Mouse (Mus musculus): Measurements from ENCODE around the gene Tmem177. TPM values are rescaled to one million over a fixed set of nuclear protein-coding genes. Genes with fewer than 3 reads are reported as not detected.

The Tmem177 gene
- total and polyA plus RNA-seq, 2 experiments from 2014 or later = 4.2 to 10.8 TPM

GRCm38 (mm10) chr1:119868395-119869161 lies 44.4 kb downstream of the Tmem177 start:
- peak; percentile 7; the same call in 1 of the 2 replicates for ATAC-seq
- H3K9me3 ChIP-seq (ENCODE audit: low read length) = no peaks in the 10 kb centered on the region
- H3K27ac ChIP-seq = no peak overlapping the region; the same call in 1 of the 2 replicates
- no peak for TF ChIP-seq CTCF (IDR thresholded peaks at IDR 0.05; ENCODE audit: low read depth)
- no peak overlapping the region for H3K9ac ChIP-seq (replicated peaks; ENCODE audit: low read length)
- no peak overlapping the region for H3K4me3 ChIP-seq (ENCODE audit: low read length)
- peaks cover 3% of the 10 kb centered on the region; the same call in 1 of the 2 replicates for H3K4me1 ChIP-seq (ENCODE audit: insufficient read depth, low read length)
- H3K36me3 ChIP-seq (ENCODE audit: insufficient read depth, low read length) = no peaks in the 10 kb centered on the region
- no peaks in the 10 kb centered on the region for H3K27me3 ChIP-seq (ENCODE audit: insufficient read depth, low read length)
- DNase-seq (ENCODE audit: low spot score) = no peak
- 33% methylated on average over 13 of the region's 13 CpGs for WGBS
- no peak overlapping the region for H3K4me2 ChIP-seq (ENCODE audit: low read depth, low read length)

DNA sequence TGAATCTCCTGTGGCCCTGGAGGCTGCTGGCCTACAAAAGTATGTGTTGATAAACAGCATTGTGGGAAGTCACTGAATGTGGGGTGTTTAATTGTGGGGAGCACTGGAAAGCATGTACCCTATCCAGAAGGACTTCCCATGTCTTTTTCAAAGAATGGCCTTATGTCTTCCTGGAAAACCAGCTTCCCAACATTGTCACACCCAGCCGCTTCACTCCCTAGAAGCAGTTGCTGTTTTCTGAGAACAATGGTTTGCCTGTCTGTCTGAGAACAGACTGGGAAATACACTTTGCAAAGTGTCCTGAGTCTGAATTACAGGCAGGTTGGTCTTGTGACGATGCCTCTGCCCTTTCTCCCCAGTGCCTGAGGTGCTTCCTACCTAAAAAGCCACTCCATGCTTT lies 45.7 kb downstream of the Tmem177 start:
- 59% methylated on average over 2 of the region's 2 CpGs for WGBS
- H3K4me1 ChIP-seq (ENCODE audit: insufficient read depth, low read length) = peaks cover 3% of the 10 kb centered on the region; the same call in 1 of the 2 replicates
- no peak overlapping the region for H3K9ac ChIP-seq (replicated peaks; ENCODE audit: low read length)
- DNase-seq (ENCODE audit: low spot score) (no peak), ATAC-seq (no peak)
- H3K4me2 ChIP-seq (ENCODE audit: low read depth, low read length) = no peak overlapping the region
- H3K27ac ChIP-seq = no peak overlapping the region
- H3K27me3 ChIP-seq (ENCODE audit: insufficient read depth, low read length) = no peaks in the 10 kb centered on the region
- no peaks in the 10 kb centered on the region for H3K36me3 ChIP-seq (ENCODE audit: insufficient read depth, low read length)
- no peak for TF ChIP-seq CTCF (IDR thresholded peaks at IDR 0.05; ENCODE audit: low read depth)
- H3K4me3 ChIP-seq (ENCODE audit: low read length) = no peak overlapping the region
- H3K9me3 ChIP-seq (ENCODE audit: low read length) = no peaks in the 10 kb centered on the region

GRCm38 (mm10) chr1:119865311-119865710 lies 47.7 kb downstream of the Tmem177 start:
- Histone ChIP-seq H3K9me3 (ENCODE audit: low read length) (no peaks in the 10 kb centered on the region), H3K4me2 (ENCODE audit: low read depth, low read length) (no peak overlapping the region), H3K4me3 (ENCODE audit: low read length) (no peak overlapping the region), H3K27ac (no peak overlapping the region), H3K27me3 (ENCODE audit: insufficient read depth, low read length) (no peaks in the 10 kb centered on the region), H3K4me1 (ENCODE audit: insufficient read depth, low read length) (peaks cover 3% of the 10 kb centered on the region; the same call in 1 of the 2 replicates), H3K9ac (replicated peaks; ENCODE audit: low read length) (no peak overlapping the region), H3K36me3 (ENCODE audit: insufficient read depth, low read length) (no peaks in the 10 kb centered on the region)
- DNase-seq (ENCODE audit: low spot score) = no peak
- TF ChIP-seq CTCF (IDR thresholded peaks at IDR 0.05; ENCODE audit: low read depth) = no peak
- WGBS = 58% methylated on average over 6 of the region's 6 CpGs
- no peak for ATAC-seq

DNA sequence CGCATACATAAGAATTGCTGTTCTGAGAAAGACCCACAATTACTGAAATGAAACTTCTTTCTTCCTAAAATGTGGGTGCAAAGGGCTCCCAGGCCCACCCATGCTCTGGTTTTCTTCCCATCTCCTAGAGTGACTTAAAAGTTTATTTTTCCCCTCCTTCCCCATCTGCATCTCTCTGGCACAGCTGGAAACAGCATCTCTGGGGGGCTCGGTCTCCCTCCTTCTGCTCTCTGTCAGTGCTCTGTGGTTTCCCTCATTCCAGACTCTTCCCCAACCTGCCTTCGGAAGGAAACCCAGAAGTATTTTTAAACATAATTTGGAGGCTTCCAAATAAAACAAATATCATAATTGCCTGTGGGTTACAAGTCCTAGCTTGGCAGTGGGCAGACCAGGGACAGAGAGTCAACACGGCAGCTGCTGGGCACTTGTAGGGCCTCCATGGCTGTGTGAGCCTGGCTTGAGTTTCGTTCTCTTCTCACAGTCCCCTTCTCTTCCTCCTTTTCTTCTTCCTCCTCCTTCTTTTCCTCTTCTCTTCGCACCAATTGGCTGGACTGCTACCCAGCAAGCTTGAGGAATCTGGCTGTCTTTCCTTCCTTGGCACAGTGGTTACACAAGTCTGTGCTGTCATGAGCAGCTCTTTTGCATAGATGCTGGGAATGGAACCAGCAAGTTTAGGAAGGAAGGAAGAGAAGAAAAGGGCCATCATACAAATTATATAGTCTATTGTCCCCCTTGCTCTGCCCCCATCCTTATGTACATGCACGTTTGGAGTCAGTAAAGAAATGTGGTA lies 49.3 kb downstream of the Tmem177 start:
- H3K4me1 ChIP-seq (ENCODE audit: insufficient read depth, low read length) = peaks cover 1% of the 10 kb centered on the region; the same call in 1 of the 2 replicates
- WGBS = 56% methylated on average over 7 of the region's 7 CpGs
- no peaks in the 10 kb centered on the region for H3K27me3 ChIP-seq (ENCODE audit: insufficient read depth, low read length)
- ATAC-seq = no peak
- DNase-seq (ENCODE audit: low spot score) = no peak
- no peak overlapping the region for H3K4me3 ChIP-seq (ENCODE audit: low read length)
- H3K36me3 ChIP-seq (ENCODE audit: insufficient read depth, low read length) = no peaks in the 10 kb centered on the region
- H3K9me3 ChIP-seq (ENCODE audit: low read length) = no peaks in the 10 kb centered on the region
- no peak overlapping the region for H3K9ac ChIP-seq (replicated peaks; ENCODE audit: low read length)
- no peak overlapping the region for H3K4me2 ChIP-seq (ENCODE audit: low read depth, low read length)
- H3K27ac ChIP-seq = no peak overlapping the region
- no peak for TF ChIP-seq CTCF (IDR thresholded peaks at IDR 0.05; ENCODE audit: low read depth)

GRCm38 (mm10) chr1:119859566-119859965 lies 53.4 kb downstream of the Tmem177 start:
- Histone ChIP-seq H3K4me2 (ENCODE audit: low read depth, low read length) (no peak overlapping the region), H3K4me1 (ENCODE audit: insufficient read depth, low read length) (no peaks in the 10 kb centered on the region), H3K27ac (no peak overlapping the region), H3K9ac (replicated peaks; ENCODE audit: low read length) (no peak overlapping the region), H3K4me3 (ENCODE audit: low read length) (no peak overlapping the region), H3K27me3 (ENCODE audit: insufficient read depth, low read length) (no peaks in the 10 kb centered on the region), H3K9me3 (ENCODE audit: low read length) (no peaks in the 10 kb centered on the region), H3K36me3 (ENCODE audit: insufficient read depth, low read length) (no peaks in the 10 kb centered on the region)
- 81% methylated on average over 5 of the region's 5 CpGs for WGBS
- no peak for ATAC-seq
- TF ChIP-seq CTCF (IDR thresholded peaks at IDR 0.05; ENCODE audit: low read depth) = no peak
- no peak for DNase-seq (ENCODE audit: low spot score)

Other genes with a start within 250 kb of the Tmem177 start
- 30.3 and 36.4 TPM in 2 replicates for gene Ptpn4, start 75.6 kb downstream of the Tmem177 start, total RNA-seq (2014; rRNA removed)
- gene Ptpn4, start 75.6 kb downstream of the Tmem177 start, polyA plus RNA-seq (2015; fragmentation: Nextera tagmentation; extraction: Ambion mirVana) = 7.3 and 7.6 TPM in 2 replicates
- gene Cfap221, start 84.0 kb upstream of the Tmem177 start, total RNA-seq (2014; rRNA removed) = 1.9 TPM in 1 of 2 replicates, not detected in the other
- 0.25 and 0.29 TPM in 2 replicates for gene Cfap221, start 84.0 kb upstream of the Tmem177 start, polyA plus RNA-seq (2015; fragmentation: Nextera tagmentation; extraction: Ambion mirVana)
- 1.9 and 2.0 TPM in 2 replicates for gene Sctr, start 93.7 kb upstream of the Tmem177 start, total RNA-seq (2014; rRNA removed)
- gene Sctr, start 93.7 kb upstream of the Tmem177 start, polyA plus RNA-seq (2015; fragmentation: Nextera tagmentation; extraction: Ambion mirVana) = 0.93 and 1.2 TPM in 2 replicates
- 2.9 and 3.8 TPM in 2 replicates for gene Tmem37, start 160.9 kb upstream of the Tmem177 start, total RNA-seq (2014; rRNA removed)
- 9.1 and 9.4 TPM in 2 replicates for gene Tmem37, start 160.9 kb upstream of the Tmem177 start, polyA plus RNA-seq (2015; fragmentation: Nextera tagmentation; extraction: Ambion mirVana)
- gene Dbi, start 207.9 kb upstream of the Tmem177 start, total RNA-seq (2014; rRNA removed) = 529 and 602 TPM in 2 replicates
- gene Dbi, start 207.9 kb upstream of the Tmem177 start, polyA plus RNA-seq (2015; fragmentation: Nextera tagmentation; extraction: Ambion mirVana) = 2,773 and 3,206 TPM in 2 replicates
- gene 3110009E18Rik, start 208.0 kb upstream of the Tmem177 start, total RNA-seq (2014; rRNA removed) = 2.2 and 2.5 TPM in 2 replicates
- gene 3110009E18Rik, start 208.0 kb upstream of the Tmem177 start, polyA plus RNA-seq (2015; fragmentation: Nextera tagmentation; extraction: Ambion mirVana) = 10.7 and 15.2 TPM in 2 replicates

Data from hindbrain, postnatal 0 days (tissue).